Mouse (Mus musculus): ENCODE data around the gene Adam8.

GRCm38 (mm10) chr7:139936705-139937104 lies 55.7 kb downstream of the Adam8 start:
- no peak for TF ChIP-seq CTCF (IDR thresholded peaks at IDR 0.05; ENCODE audit: control insufficient read depth, insufficient read depth, insufficient read length)
- TF ChIP-seq USF1 (IDR thresholded peaks at IDR 0.05; ENCODE audit: low read depth) = no peak
- TF ChIP-seq CEBPB (IDR thresholded peaks at IDR 0.05; ENCODE audit: low read depth) = no peak
- no peak for TF ChIP-seq MYOG (IDR thresholded peaks at IDR 0.05; ENCODE audit: control insufficient read depth, extremely low read depth, insufficient read length)
- TF ChIP-seq MAX (IDR thresholded peaks at IDR 0.05) = no peak
- no peak for TF ChIP-seq MYOD1 (IDR thresholded peaks at IDR 0.05; ENCODE audit: control insufficient read depth, insufficient read length, low read depth)
